Mouse (Mus musculus) lung, adult 2 months (tissue): ENCODE measurements around the gene C1qtnf7. TPM values are rescaled to one million over a fixed set of nuclear protein-coding genes. Genes with fewer than 3 reads are reported as not detected.

Experiments
- DNase-seq: peaks from one replicate; pipeline ENCODE4 v3.0.0; 2022
- H3K4me1 ChIP-seq: fragments of 200-500 bp; 2 replicates; pipeline ENCODE4 v1.6.1; 2011; ENCODE audit warnings: low read length; ENCODE audit not compliant: control insufficient read depth, insufficient read depth
- H3K4me3 ChIP-seq: fragments of 200-500 bp; replicated peaks from 2 replicates; pipeline ENCODE3; 2011; ENCODE audit warnings: low read depth, mild to moderate bottlenecking, control low read depth, low read length; ENCODE audit errors: extremely low read depth
- CTCF ChIP-seq: fragments of 200-500 bp; IDR thresholded peaks from 2 replicates; pipeline ENCODE4 v1.5.1; 2011; ENCODE audit warnings: mild to moderate bottlenecking, low read length, control low read depth; ENCODE audit not compliant: insufficient read depth
- POLR2A ChIP-seq: fragments of 200-500 bp; IDR thresholded peaks from 2 replicates; pipeline ENCODE4 v1.6.1; 2011; ENCODE audit warnings: low read depth, mild to moderate bottlenecking, control low read depth, low read length, borderline replicate concordance; ENCODE audit errors: extremely low read depth
- WGBS: fragments of 180-500 bp; shearing (Covaris S2); methylation state at CpG from one replicate; pipeline ENCODE4 v1.1.7; 2018; 5-methylcytosine and 5-hydroxymethylcytosine counted together
- polyA plus RNA-seq: library from polyadenylated mRNA; depleted of rRNA; stranded (reverse); fragments of >200 nt; gene quantifications from 2 replicates; pipeline ENCODE4 v1.2.3, GENCODE M21; 2012

The C1qtnf7 gene
- polyA plus RNA-seq, 1 experiment = 25.3 TPM

- WGBS = 66% methylated on average over 14 of the region's 14 CpGs
- no peaks in the 10 kb centered on the region; the same call in none of the 2 replicates for H3K4me1 ChIP-seq
- no peak overlapping the region for H3K4me3 ChIP-seq
- DNase-seq = no peak
- TF ChIP-seq POLR2A (no peak), CTCF (no peak)
These were observed 23.2 kb downstream of the C1qtnf7 start for GRCm38 (mm10) chr5:43538322-43539167.

- no peaks in the 10 kb centered on the region; the same call in 1 of the 2 replicates for H3K4me1 ChIP-seq
- no peak for DNase-seq
- WGBS = 38% methylated on average over 3 of the region's 3 CpGs
- no peak overlapping the region for H3K4me3 ChIP-seq
- TF ChIP-seq CTCF = no peak
- no peak for TF ChIP-seq POLR2A
These were observed 23.8 kb downstream of the C1qtnf7 start for GRCm38 (mm10) chr5:43539168-43539516.

- Histone ChIP-seq H3K4me1 (no peaks in the 10 kb centered on the region; the same call in 1 of the 2 replicates), H3K4me3 (no peak overlapping the region)
- DNase-seq = no peak
- no peak for TF ChIP-seq CTCF
- TF ChIP-seq POLR2A = no peak
These were observed 24.5 kb downstream of the C1qtnf7 start for GRCm38 (mm10) chr5:43539871-43540270.

DNA sequence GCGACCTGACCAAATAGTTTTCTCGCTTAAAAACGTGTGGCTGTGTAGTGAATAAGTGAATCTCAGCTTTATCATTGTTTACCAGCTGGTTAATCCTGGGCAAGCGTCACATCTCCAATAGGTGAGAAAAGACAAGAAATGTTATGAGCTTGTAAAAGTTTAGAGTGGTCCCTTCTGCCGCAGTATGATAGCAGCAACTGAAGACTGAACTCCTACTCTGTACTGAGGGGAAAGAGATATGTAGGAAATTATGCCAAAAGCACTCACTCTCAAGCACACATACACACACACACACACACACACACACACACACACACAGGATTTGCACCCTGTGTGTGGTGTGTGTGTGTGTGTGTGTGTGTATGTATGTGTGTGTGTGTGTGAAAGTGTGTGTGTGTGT is 26.2 kb downstream of the C1qtnf7 start:
- no peak for DNase-seq
- H3K4me1 ChIP-seq = no peaks in the 10 kb centered on the region; the same call in 1 of the 2 replicates
- TF ChIP-seq POLR2A = no peak
- no peak overlapping the region for H3K4me3 ChIP-seq
- WGBS = 82% methylated on average over 5 of the region's 5 CpGs

DNA sequence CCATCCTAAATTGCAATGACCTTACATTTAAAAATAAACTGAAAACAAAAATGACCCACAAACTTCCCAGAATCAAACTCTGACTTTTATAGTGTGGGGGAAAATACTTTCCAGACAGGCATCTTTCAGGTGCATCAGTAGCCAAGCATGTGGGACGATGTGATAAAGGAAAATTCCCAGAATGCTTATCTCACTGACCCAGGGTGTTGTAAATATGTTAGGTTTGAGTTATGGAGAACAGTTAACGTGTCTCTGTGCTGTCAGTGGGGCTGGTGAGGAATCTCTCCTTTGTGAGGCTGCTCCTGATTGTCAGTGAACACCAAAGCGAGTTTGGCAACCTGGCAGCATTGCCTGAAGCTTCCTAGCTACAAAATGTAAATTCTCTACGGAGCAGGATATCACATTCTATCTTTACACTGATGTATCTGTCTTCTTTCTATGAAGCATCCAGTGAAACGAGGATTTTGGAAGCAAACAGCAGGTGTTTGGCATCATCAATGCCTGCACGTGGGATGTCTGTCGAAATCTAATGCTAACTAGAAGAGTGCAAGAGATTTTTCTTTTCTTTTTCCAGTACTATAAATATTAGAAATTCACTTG is 27.0 kb downstream of the C1qtnf7 start:
- no peak for TF ChIP-seq POLR2A
- 50% methylated on average over 7 of the region's 7 CpGs for WGBS
- no peak overlapping the region for H3K4me3 ChIP-seq
- H3K4me1 ChIP-seq = no peaks in the 10 kb centered on the region; the same call in 1 of the 2 replicates
- DNase-seq = no peak

- DNase-seq = no peak
- Histone ChIP-seq H3K4me3 (no peak overlapping the region), H3K4me1 (peaks cover 13% of the 10 kb centered on the region)
- TF ChIP-seq CTCF = no peak
- no peak for TF ChIP-seq POLR2A
- WGBS = 18% methylated on average over 4 of the region's 4 CpGs
These were observed 34.6 kb downstream of the C1qtnf7 start for GRCm38 (mm10) chr5:43549951-43550350.

DNA sequence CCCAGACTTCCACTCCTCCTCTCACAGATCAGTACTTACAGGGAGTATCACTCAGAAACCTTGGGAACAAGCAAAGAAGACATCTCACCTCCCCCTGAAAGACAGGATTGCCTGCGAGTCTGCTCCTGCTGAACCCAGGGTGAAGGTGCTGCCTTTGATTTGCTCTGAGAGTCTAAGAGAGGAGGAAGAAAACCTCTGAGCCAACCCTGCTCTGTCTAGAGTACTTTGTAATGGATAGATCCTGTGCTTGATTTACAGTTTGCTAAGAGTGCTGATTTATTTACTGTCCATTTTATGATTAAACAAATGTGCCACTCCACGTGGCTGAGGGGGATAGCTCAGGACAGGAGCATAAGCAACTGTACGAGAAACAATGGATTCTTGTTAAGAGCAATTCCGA is 35.1 kb downstream of the C1qtnf7 start:
- no peak for TF ChIP-seq POLR2A
- TF ChIP-seq CTCF = no peak
- H3K4me1 ChIP-seq = peaks cover 13% of the 10 kb centered on the region
- DNase-seq = no peak
- WGBS = 11% methylated on average over 4 of the region's 4 CpGs
- no peak overlapping the region for H3K4me3 ChIP-seq

DNA sequence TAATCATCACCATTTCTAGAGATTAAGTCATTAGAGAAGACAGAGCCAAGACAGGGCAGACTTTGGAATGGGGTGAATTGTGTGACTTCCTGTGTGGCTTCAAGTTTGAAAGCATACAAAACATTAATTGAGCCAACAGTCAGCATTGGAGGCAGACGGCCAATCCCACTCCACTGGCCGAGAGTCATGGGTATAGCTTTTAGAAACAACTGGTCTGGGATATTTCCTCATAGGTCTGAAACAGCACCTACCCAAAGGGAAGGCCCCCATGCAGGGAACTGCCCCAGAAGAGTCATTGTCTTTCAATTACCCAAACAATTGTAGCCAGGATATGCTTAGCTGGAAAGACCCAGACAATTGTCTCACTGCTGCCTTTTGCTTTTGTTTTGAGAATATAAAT is 39.5 kb downstream of the C1qtnf7 start:
- H3K4me1 ChIP-seq = peaks cover 6% of the 10 kb centered on the region
- no peak for TF ChIP-seq POLR2A
- TF ChIP-seq CTCF = no peak
- 22% methylated on average over 2 of the region's 2 CpGs for WGBS
- DNase-seq = no peak
- H3K4me3 ChIP-seq = no peak overlapping the region

DNA sequence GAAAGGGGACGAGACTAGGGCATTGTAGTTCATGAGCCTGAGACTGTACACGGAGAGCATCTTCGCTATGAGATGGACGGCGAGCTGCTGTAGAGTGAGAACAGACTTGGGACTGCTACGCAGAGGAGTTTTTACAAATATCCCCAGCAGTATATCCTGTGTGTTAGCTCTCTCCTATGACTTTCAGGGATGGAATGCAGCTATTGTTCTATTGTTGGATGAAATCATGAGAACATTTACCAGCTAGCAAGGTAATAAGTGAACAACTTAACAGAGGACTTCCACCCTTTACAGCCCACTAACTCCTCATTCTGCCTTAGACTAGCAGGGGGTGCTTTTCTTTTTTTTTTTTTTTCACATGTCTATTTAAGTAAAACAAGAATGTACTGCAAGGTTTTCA is 40.1 kb downstream of the C1qtnf7 start:
- 48% methylated on average over 6 of the region's 6 CpGs for WGBS
- Histone ChIP-seq H3K4me1 (peaks cover 5% of the 10 kb centered on the region), H3K4me3 (no peak overlapping the region)
- TF ChIP-seq POLR2A = no peak
- no peak for TF ChIP-seq CTCF
- DNase-seq = no peak

- Histone ChIP-seq H3K4me3 (no peak overlapping the region), H3K4me1 (peaks cover 7% of the 10 kb centered on the region)
- WGBS = 80% methylated on average over 5 of the region's 5 CpGs
- no peak for DNase-seq
- TF ChIP-seq POLR2A = no peak
These were observed 42.1 kb downstream of the C1qtnf7 start for GRCm38 (mm10) chr5:43557436-43557835.
